Mouse (Mus musculus): ENCODE results near the gene 4933421I07Rik. TPM values are rescaled to one million over a fixed set of nuclear protein-coding genes. Genes with fewer than 3 reads are reported as not detected.

The 4933421I07Rik gene
- polyA plus RNA-seq (2014; fragmentation: Nextera tagmentation; extraction: Ambion mirVana): not detected in 2 replicates

GRCm38 (mm10) chr7:42447850-42448249 is at the start of gene 4933421I07Rik:
Gene 4933421I07Rik (minus strand): TSS chr7:42448120.
- H3K27me3 ChIP-seq (ENCODE audit: control insufficient read depth, insufficient read depth, low read length): no peaks in the 10 kb centered on the region
- H3K9ac ChIP-seq (replicated peaks; ENCODE audit: low read depth, low read length): no peak within 1 kb of the TSS
- peaks cover 6% of the 10 kb centered on the region; the same call in 1 of the 2 replicates for H3K9me3 ChIP-seq (ENCODE audit: control insufficient read depth, low read depth, low read length)
- H3K36me3 ChIP-seq (ENCODE audit: control insufficient read depth, insufficient read depth, low read length): no peaks in the 10 kb centered on the region
- no peak for ATAC-seq (ENCODE audit: insufficient number of reproducible peaks, insufficient read depth, low FRiP score, low read depth)
- no peak within 1 kb of the TSS for H3K4me2 ChIP-seq (replicated peaks; ENCODE audit: low read depth, low read length)
- no peak within 1 kb of the TSS for H3K27ac ChIP-seq (ENCODE audit: low read length)
- H3K4me3 ChIP-seq (ENCODE audit: low read depth, low read length): no peak within 1 kb of the TSS
- 79% methylated on average over 5 of the region's 5 CpGs for WGBS
- H3K4me1 ChIP-seq (ENCODE audit: control insufficient read depth, insufficient read depth, low read length): no peaks in the 10 kb centered on the region

- ATAC-seq (ENCODE audit: insufficient number of reproducible peaks, insufficient read depth, low FRiP score, low read depth): no peak
- H3K36me3 ChIP-seq (ENCODE audit: control insufficient read depth, insufficient read depth, low read length): no peaks in the 10 kb centered on the region
- 90% methylated on average over 9 of the region's 9 CpGs for WGBS
Observed at GRCm38 (mm10) chr7:42497356-42497755, 49.4 kb upstream of the 4933421I07Rik start.

GRCm38 (mm10) chr7:42496202-42496601 is 48.3 kb upstream of the 4933421I07Rik start:
- Histone ChIP-seq H3K27ac (ENCODE audit: low read length) (no peak overlapping the region), H3K4me3 (ENCODE audit: low read depth, low read length) (no peak overlapping the region), H3K27me3 (ENCODE audit: control insufficient read depth, insufficient read depth, low read length) (no peaks in the 10 kb centered on the region), H3K4me1 (ENCODE audit: control insufficient read depth, insufficient read depth, low read length) (no peaks in the 10 kb centered on the region), H3K4me2 (replicated peaks; ENCODE audit: low read depth, low read length) (no peak overlapping the region), H3K9me3 (ENCODE audit: control insufficient read depth, low read depth, low read length) (peaks cover 4% of the 10 kb centered on the region; the same call in 1 of the 2 replicates), H3K36me3 (ENCODE audit: control insufficient read depth, insufficient read depth, low read length) (no peaks in the 10 kb centered on the region), H3K9ac (replicated peaks; ENCODE audit: low read depth, low read length) (no peak overlapping the region)
- WGBS: 94% methylated on average over 1 of the region's 1 CpGs
- ATAC-seq (ENCODE audit: insufficient number of reproducible peaks, insufficient read depth, low FRiP score, low read depth): no peak

More at GRCm38 (mm10) chr7:42497356-42497755, 49.4 kb upstream of the 4933421I07Rik start:
- no peak overlapping the region for H3K4me2 ChIP-seq (replicated peaks; ENCODE audit: low read depth, low read length)
- H3K9me3 ChIP-seq (ENCODE audit: control insufficient read depth, low read depth, low read length): peaks cover 4% of the 10 kb centered on the region; the same call in 1 of the 2 replicates
- no peak overlapping the region for H3K9ac ChIP-seq (replicated peaks; ENCODE audit: low read depth, low read length)
- no peak overlapping the region for H3K4me3 ChIP-seq (ENCODE audit: low read depth, low read length)
- H3K4me1 ChIP-seq (ENCODE audit: control insufficient read depth, insufficient read depth, low read length): no peaks in the 10 kb centered on the region
- H3K27me3 ChIP-seq (ENCODE audit: control insufficient read depth, insufficient read depth, low read length): no peaks in the 10 kb centered on the region
- H3K27ac ChIP-seq (ENCODE audit: low read length): no peak overlapping the region

GRCm38 (mm10) chr7:42490859-42491258 is 42.9 kb upstream of the 4933421I07Rik start:
- no peak for ATAC-seq (ENCODE audit: insufficient number of reproducible peaks, insufficient read depth, low FRiP score, low read depth)
- H3K27me3 ChIP-seq (ENCODE audit: control insufficient read depth, insufficient read depth, low read length): no peaks in the 10 kb centered on the region
- 91% methylated on average over 5 of the region's 5 CpGs for WGBS
- peaks cover 3% of the 10 kb centered on the region; the same call in 1 of the 2 replicates for H3K36me3 ChIP-seq (ENCODE audit: control insufficient read depth, insufficient read depth, low read length)
- H3K9me3 ChIP-seq (ENCODE audit: control insufficient read depth, low read depth, low read length): peaks cover 4% of the 10 kb centered on the region; the same call in 1 of the 2 replicates
- H3K27ac ChIP-seq (ENCODE audit: low read length): no peak overlapping the region
- H3K4me3 ChIP-seq (ENCODE audit: low read depth, low read length): no peak overlapping the region
- H3K4me2 ChIP-seq (replicated peaks; ENCODE audit: low read depth, low read length): no peak overlapping the region
- H3K4me1 ChIP-seq (ENCODE audit: control insufficient read depth, insufficient read depth, low read length): no peaks in the 10 kb centered on the region
- no peak overlapping the region for H3K9ac ChIP-seq (replicated peaks; ENCODE audit: low read depth, low read length)

GRCm38 (mm10) chr7:42490358-42490757 is 42.4 kb upstream of the 4933421I07Rik start:
- Histone ChIP-seq H3K9ac (replicated peaks; ENCODE audit: low read depth, low read length) (no peak overlapping the region), H3K36me3 (ENCODE audit: control insufficient read depth, insufficient read depth, low read length) (peaks cover 3% of the 10 kb centered on the region; the same call in 1 of the 2 replicates), H3K4me2 (replicated peaks; ENCODE audit: low read depth, low read length) (no peak overlapping the region), H3K4me3 (ENCODE audit: low read depth, low read length) (no peak overlapping the region), H3K27me3 (ENCODE audit: control insufficient read depth, insufficient read depth, low read length) (no peaks in the 10 kb centered on the region), H3K4me1 (ENCODE audit: control insufficient read depth, insufficient read depth, low read length) (no peaks in the 10 kb centered on the region), H3K9me3 (ENCODE audit: control insufficient read depth, low read depth, low read length) (peaks cover 4% of the 10 kb centered on the region; the same call in 1 of the 2 replicates), H3K27ac (ENCODE audit: low read length) (no peak overlapping the region)
- ATAC-seq (ENCODE audit: insufficient number of reproducible peaks, insufficient read depth, low FRiP score, low read depth): no peak
- WGBS: 97% methylated on average over 4 of the region's 4 CpGs

GRCm38 (mm10) chr7:42454640-42455039 is 6.7 kb upstream of the 4933421I07Rik start:
- Histone ChIP-seq H3K27ac (ENCODE audit: low read length) (no peak overlapping the region), H3K9me3 (ENCODE audit: control insufficient read depth, low read depth, low read length) (no peaks in the 10 kb centered on the region), H3K4me1 (ENCODE audit: control insufficient read depth, insufficient read depth, low read length) (no peaks in the 10 kb centered on the region), H3K36me3 (ENCODE audit: control insufficient read depth, insufficient read depth, low read length) (no peaks in the 10 kb centered on the region), H3K4me3 (ENCODE audit: low read depth, low read length) (no peak overlapping the region), H3K9ac (replicated peaks; ENCODE audit: low read depth, low read length) (no peak overlapping the region), H3K27me3 (ENCODE audit: control insufficient read depth, insufficient read depth, low read length) (no peaks in the 10 kb centered on the region), H3K4me2 (replicated peaks; ENCODE audit: low read depth, low read length) (no peak overlapping the region)
- 62% methylated on average over 4 of the region's 4 CpGs for WGBS
- ATAC-seq (ENCODE audit: insufficient number of reproducible peaks, insufficient read depth, low FRiP score, low read depth): no peak

- no peaks in the 10 kb centered on the region for H3K36me3 ChIP-seq (ENCODE audit: control insufficient read depth, insufficient read depth, low read length)
- WGBS: 36% methylated on average over 3 of the region's 3 CpGs
- H3K27me3 ChIP-seq (ENCODE audit: control insufficient read depth, insufficient read depth, low read length): no peaks in the 10 kb centered on the region
- no peak overlapping the region for H3K4me3 ChIP-seq (ENCODE audit: low read depth, low read length)
- ATAC-seq (ENCODE audit: insufficient number of reproducible peaks, insufficient read depth, low FRiP score, low read depth): no peak
- H3K27ac ChIP-seq (ENCODE audit: low read length): no peak overlapping the region
- H3K4me1 ChIP-seq (ENCODE audit: control insufficient read depth, insufficient read depth, low read length): no peaks in the 10 kb centered on the region
- no peak overlapping the region for H3K9ac ChIP-seq (replicated peaks; ENCODE audit: low read depth, low read length)
- H3K4me2 ChIP-seq (replicated peaks; ENCODE audit: low read depth, low read length): no peak overlapping the region
- peaks cover 6% of the 10 kb centered on the region; the same call in 1 of the 2 replicates for H3K9me3 ChIP-seq (ENCODE audit: control insufficient read depth, low read depth, low read length)
Observed at GRCm38 (mm10) chr7:42450618-42451017, 2.7 kb upstream of the 4933421I07Rik start.

GRCm38 (mm10) chr7:42447352-42447751 is 568 bp downstream of the 4933421I07Rik start:
- Histone ChIP-seq H3K9me3 (ENCODE audit: control insufficient read depth, low read depth, low read length) (peaks cover 6% of the 10 kb centered on the region; the same call in 1 of the 2 replicates), H3K36me3 (ENCODE audit: control insufficient read depth, insufficient read depth, low read length) (no peaks in the 10 kb centered on the region), H3K4me3 (ENCODE audit: low read depth, low read length) (no peak overlapping the region), H3K4me1 (ENCODE audit: control insufficient read depth, insufficient read depth, low read length) (no peaks in the 10 kb centered on the region), H3K27ac (ENCODE audit: low read length) (no peak overlapping the region), H3K9ac (replicated peaks; ENCODE audit: low read depth, low read length) (no peak overlapping the region), H3K4me2 (replicated peaks; ENCODE audit: low read depth, low read length) (no peak overlapping the region), H3K27me3 (ENCODE audit: control insufficient read depth, insufficient read depth, low read length) (no peaks in the 10 kb centered on the region)
- ATAC-seq (ENCODE audit: insufficient number of reproducible peaks, insufficient read depth, low FRiP score, low read depth): no peak
- 88% methylated on average over 9 of the region's 9 CpGs for WGBS

All from stomach, embryonic 14.5 days (tissue).